Mouse (Mus musculus) brain, embryonic 14.5 days (tissue): ENCODE results near the gene Pvr.

Experiments
- CTCF ChIP-seq: fragments of 200-500 bp; IDR thresholded peaks from 2 replicates; pipeline ENCODE4 v1.5.1; 2012; ENCODE audit warnings: inconsistent platforms, mild to moderate bottlenecking, moderate library complexity, borderline replicate concordance; ENCODE audit not compliant: insufficient read depth, insufficient read length; ENCODE audit errors: extremely low read depth
- POLR2A ChIP-seq: fragments of 200-500 bp; IDR thresholded peaks from 2 replicates; pipeline ENCODE4 v1.6.1; 2012; ENCODE audit warnings: mild to moderate bottlenecking, inconsistent platforms, borderline replicate concordance; ENCODE audit not compliant: poor library complexity, insufficient read depth, insufficient read length, severe bottlenecking; ENCODE audit errors: extremely low read depth

GRCm38 (mm10) chr7:19964985-19965579 is 44.1 kb upstream of the Pvr start, which contains the start of gene Ceacam20:
- no peak for TF ChIP-seq CTCF
- TF ChIP-seq POLR2A: no peak
